Mouse (Mus musculus): Measurements from ENCODE around the gene Ranbp17. TPM values are rescaled to one million over a fixed set of nuclear protein-coding genes. Genes with fewer than 3 reads are reported as not detected.
A peak's percentile ranks its signal among the peaks of the same experiment; 100 is the strongest.

The Ranbp17 gene
- polyA plus RNA-seq, 1 experiment from 2014 or later, result 13.5 TPM

GRCm38 (mm10) chr11:33221566-33222365 lies 291.8 kb downstream of the Ranbp17 start:
- no peaks in the 10 kb centered on the region for H3K36me3 ChIP-seq
- no peak overlapping the region for H3K4me2 ChIP-seq (replicated peaks)
- H3K27me3 ChIP-seq (replicated peaks), result no peaks in the 10 kb centered on the region
- H3K4me1 ChIP-seq, result no peaks in the 10 kb centered on the region
- no peak for ATAC-seq (ENCODE audit: low FRiP score, low read depth)
- 75% methylated on average over 11 of the region's 11 CpGs for WGBS
- no peaks in the 10 kb centered on the region for H3K9me3 ChIP-seq
- no peak overlapping the region for H3K4me3 ChIP-seq
- H3K9ac ChIP-seq, result no peak overlapping the region
- no peak overlapping the region for H3K27ac ChIP-seq

- no peaks in the 10 kb centered on the region for H3K9me3 ChIP-seq
- no peak overlapping the region for H3K9ac ChIP-seq
- no peaks in the 10 kb centered on the region for H3K27me3 ChIP-seq (replicated peaks)
- H3K27ac ChIP-seq, result no peak overlapping the region
- H3K4me1 ChIP-seq, result no peaks in the 10 kb centered on the region
- H3K4me3 ChIP-seq, result no peak overlapping the region
- no peak for ATAC-seq (ENCODE audit: low FRiP score, low read depth)
- H3K36me3 ChIP-seq, result no peaks in the 10 kb centered on the region
- no peak overlapping the region for H3K4me2 ChIP-seq (replicated peaks)
- 86% methylated on average over 7 of the region's 7 CpGs for WGBS
These were observed 292.8 kb downstream of the Ranbp17 start for GRCm38 (mm10) chr11:33220763-33221162.

GRCm38 (mm10) chr11:33217384-33218079 lies 296.0 kb downstream of the Ranbp17 start:
- no peak for ATAC-seq (ENCODE audit: low FRiP score, low read depth)
- H3K9me3 ChIP-seq, result no peaks in the 10 kb centered on the region
- no peak overlapping the region for H3K9ac ChIP-seq
- no peak overlapping the region for H3K27ac ChIP-seq
- no peaks in the 10 kb centered on the region; the same call in 1 of the 2 replicates for H3K27me3 ChIP-seq (replicated peaks)
- no peak overlapping the region for H3K4me2 ChIP-seq (replicated peaks)
- no peaks in the 10 kb centered on the region for H3K4me1 ChIP-seq
- H3K36me3 ChIP-seq, result no peaks in the 10 kb centered on the region
- H3K4me3 ChIP-seq, result no peak overlapping the region
- WGBS, result 77% methylated on average over 8 of the region's 8 CpGs

- peaks cover 48% of the 10 kb centered on the region for H3K27me3 ChIP-seq (replicated peaks)
- H3K9me3 ChIP-seq, result no peaks in the 10 kb centered on the region
- no peak overlapping the region for H3K4me3 ChIP-seq
- no peaks in the 10 kb centered on the region for H3K36me3 ChIP-seq
- no peak overlapping the region for H3K27ac ChIP-seq
- 86% methylated on average over 2 of the region's 2 CpGs for WGBS
- peak overlapping the region; percentile 66; the same call in 1 of the 2 replicates for H3K4me2 ChIP-seq (replicated peaks)
- peaks cover 19% of the 10 kb centered on the region for H3K4me1 ChIP-seq
- no peak overlapping the region for H3K9ac ChIP-seq
- ATAC-seq (ENCODE audit: low FRiP score, low read depth), result no peak
These were observed 306.1 kb downstream of the Ranbp17 start for GRCm38 (mm10) chr11:33207411-33207810.

- peak overlapping the region; percentile 55 for H3K9ac ChIP-seq
- H3K27me3 ChIP-seq (replicated peaks), result peaks cover 71% of the 10 kb centered on the region
- H3K4me1 ChIP-seq, result peaks cover 28% of the 10 kb centered on the region
- H3K4me2 ChIP-seq (replicated peaks), result peak overlapping the region; percentile 66
- no peak overlapping the region for H3K27ac ChIP-seq
- H3K4me3 ChIP-seq, result peak overlapping the region; percentile 47
- no peak for ATAC-seq (ENCODE audit: low FRiP score, low read depth)
- WGBS, result 12% methylated on average over 3 of the region's 3 CpGs
- H3K9me3 ChIP-seq, result no peaks in the 10 kb centered on the region
- no peaks in the 10 kb centered on the region for H3K36me3 ChIP-seq
These were observed 308.6 kb downstream of the Ranbp17 start for GRCm38 (mm10) chr11:33204966-33205365.

GRCm38 (mm10) chr11:33204329-33204705 lies 309.2 kb downstream of the Ranbp17 start:
- H3K4me1 ChIP-seq, result peaks cover 28% of the 10 kb centered on the region
- under 1% methylated on average over 18 of the region's 18 CpGs for WGBS
- H3K27ac ChIP-seq, result 0 out of 2 replicates have a peak overlapping the region, but pooled peaks have one; percentile 1

GRCm38 (mm10) chr11:33203383-33204328 lies 309.9 kb downstream of the Ranbp17 start, which contains the start of gene Tlx3:
Gene Tlx3, minus strand, starts transcription at chr11:33203589.
- no peaks in the 10 kb centered on the region for H3K36me3 ChIP-seq
- peak within 1 kb of the TSS; percentile 66 for H3K4me2 ChIP-seq (replicated peaks)
- peak; percentile 53 for ATAC-seq (ENCODE audit: low FRiP score, low read depth)
- under 1% methylated on average over 81 of the region's 81 CpGs for WGBS
- H3K4me3 ChIP-seq, result peak within 1 kb of the TSS; percentile 47
- H3K9ac ChIP-seq, result peak within 1 kb of the TSS; percentile 65
- H3K4me1 ChIP-seq, result peaks cover 28% of the 10 kb centered on the region
- H3K27me3 ChIP-seq (replicated peaks), result peaks cover 83% of the 10 kb centered on the region
- H3K27ac ChIP-seq, result peak within 1 kb of the TSS; percentile 68
- no peaks in the 10 kb centered on the region for H3K9me3 ChIP-seq

More at GRCm38 (mm10) chr11:33204329-33204705, 309.2 kb downstream of the Ranbp17 start:
- ATAC-seq (ENCODE audit: low FRiP score, low read depth), result no peak
- Histone ChIP-seq H3K9me3 (no peaks in the 10 kb centered on the region), H3K9ac (peak overlapping the region; percentile 55), H3K27me3 (replicated peaks) (peaks cover 77% of the 10 kb centered on the region), H3K36me3 (no peaks in the 10 kb centered on the region), H3K4me2 (replicated peaks) (peak overlapping the region; percentile 66), H3K4me3 (peak overlapping the region; percentile 47)

GRCm38 (mm10) chr11:33202972-33203371 lies 310.6 kb downstream of the Ranbp17 start:
- H3K27me3 ChIP-seq (replicated peaks), result peaks cover 90% of the 10 kb centered on the region
- H3K27ac ChIP-seq, result peak overlapping the region; percentile 68
- peak overlapping the region; percentile 65 for H3K9ac ChIP-seq
- peak overlapping the region; percentile 66 for H3K4me2 ChIP-seq (replicated peaks)
- no peaks in the 10 kb centered on the region for H3K36me3 ChIP-seq
- under 1% methylated on average over 47 of the region's 47 CpGs for WGBS
- H3K4me1 ChIP-seq, result peaks cover 28% of the 10 kb centered on the region
- no peaks in the 10 kb centered on the region for H3K9me3 ChIP-seq
- peak overlapping the region; percentile 47 for H3K4me3 ChIP-seq
- ATAC-seq (ENCODE audit: low FRiP score, low read depth), result peak; percentile 12; the same call in 1 of the 2 replicates

GRCm38 (mm10) chr11:33202296-33202695 lies 311.2 kb downstream of the Ranbp17 start:
- Histone ChIP-seq H3K4me1 (peaks cover 28% of the 10 kb centered on the region), H3K4me2 (replicated peaks) (peak overlapping the region; percentile 66), H3K9me3 (no peaks in the 10 kb centered on the region), H3K27me3 (replicated peaks) (peaks cover 97% of the 10 kb centered on the region), H3K36me3 (no peaks in the 10 kb centered on the region), H3K9ac (peak overlapping the region; percentile 65), H3K27ac (0 out of 2 replicates have a peak overlapping the region, but pooled peaks have one; percentile 68), H3K4me3 (peak overlapping the region; percentile 47)
- no peak for ATAC-seq (ENCODE audit: low FRiP score, low read depth)
- WGBS, result 1% methylated on average over 37 of the region's 37 CpGs

GRCm38 (mm10) chr11:33201626-33202010 lies 311.9 kb downstream of the Ranbp17 start:
- Histone ChIP-seq H3K36me3 (no peaks in the 10 kb centered on the region), H3K4me2 (replicated peaks) (peak overlapping the region; percentile 66), H3K9me3 (no peaks in the 10 kb centered on the region), H3K27me3 (replicated peaks) (peaks cover 98% of the 10 kb centered on the region), H3K4me1 (peaks cover 31% of the 10 kb centered on the region), H3K9ac (peak overlapping the region; percentile 65), H3K4me3 (peak overlapping the region; percentile 47), H3K27ac (peak overlapping the region; percentile 84)
- 0% methylated on average over 19 of the region's 19 CpGs for WGBS
- ATAC-seq (ENCODE audit: low FRiP score, low read depth), result peak; percentile 27

- WGBS, result under 1% methylated on average over 69 of the region's 76 CpGs
- Histone ChIP-seq H3K9ac (peak overlapping the region; percentile 65), H3K4me2 (replicated peaks) (peak overlapping the region; percentile 66), H3K4me3 (peak overlapping the region; percentile 47), H3K9me3 (no peaks in the 10 kb centered on the region), H3K27me3 (replicated peaks) (peaks cover 98% of the 10 kb centered on the region), H3K27ac (peak overlapping the region; percentile 84), H3K4me1 (peaks cover 35% of the 10 kb centered on the region), H3K36me3 (no peaks in the 10 kb centered on the region)
- ATAC-seq (ENCODE audit: low FRiP score, low read depth), result peak; percentile 51
These were observed 312.6 kb downstream of the Ranbp17 start for GRCm38 (mm10) chr11:33200764-33201625.

Measured in neural tube, embryonic 12.5 days (tissue).